Mouse (Mus musculus): ENCODE results near the gene Gm21976.

- no peak for TF ChIP-seq POLR2A (IDR thresholded peaks at IDR 0.05; ENCODE audit: low read depth, low read length)
- no peak for TF ChIP-seq CTCF (IDR thresholded peaks at IDR 0.05; ENCODE audit: extremely low read depth, insufficient read depth, insufficient read length, insufficient replicate concordance)
Observed at GRCm38 (mm10) chr13:98290719-98291118, 11.0 kb downstream of the Gm21976 start.
